Mouse (Mus musculus) myocyte (in vitro differentiated cells): ENCODE data around the gene Ppp6r2.

Source experiments
- POLR2A ChIP-seq: IDR thresholded peaks from one replicate; pipeline ENCODE4 v1.6.1; 2011; ENCODE audit warnings: low read depth, mild to moderate bottlenecking, control low read depth, moderate library complexity; ENCODE audit not compliant: insufficient read length
- TCF12 ChIP-seq: IDR thresholded peaks from one replicate; pipeline ENCODE4 v1.6.1; 2011; ENCODE audit warnings: mild to moderate bottlenecking, control low read depth; ENCODE audit not compliant: poor library complexity, insufficient read depth, severe bottlenecking
- TCF3 ChIP-seq: IDR thresholded peaks from one replicate; pipeline ENCODE4 v1.6.1; 2011; ENCODE audit warnings: low read depth, control low read depth; ENCODE audit not compliant: insufficient read length

GRCm38 (mm10) chr15:89234052-89234451, 22.7 kb downstream of the Ppp6r2 start:
- TF ChIP-seq TCF3, result no peak
- no peak for TF ChIP-seq POLR2A
- TF ChIP-seq TCF12, result no peak
